Mouse (Mus musculus) erythroblast, embryonic 14.5 days (primary cell): ENCODE data around the gene Ugcg. TPM values are rescaled to one million over a fixed set of nuclear protein-coding genes. Genes with fewer than 3 reads are reported as not detected.

Experiments used
- H3K27me3 ChIP-seq: 2 replicates; pipeline ENCODE4 v1.6.1; 2012; ENCODE audit warnings: inconsistent platforms; ENCODE audit not compliant: control insufficient read depth
- H3K36me3 ChIP-seq: 2 replicates; pipeline ENCODE4 v1.6.1; 2012; ENCODE audit warnings: mild to moderate bottlenecking, inconsistent platforms; ENCODE audit not compliant: control insufficient read depth
- H3K4me1 ChIP-seq: 2 replicates; pipeline ENCODE4 v1.6.1; 2012; ENCODE audit warnings: inconsistent platforms; ENCODE audit not compliant: control insufficient read depth
- H3K4me3 ChIP-seq: replicated peaks from 2 replicates; pipeline ENCODE3; 2012; ENCODE audit warnings: moderate library complexity, mild to moderate bottlenecking, inconsistent platforms
- H3K9me3 ChIP-seq: 2 replicates; pipeline ENCODE4 v1.6.1; 2012; ENCODE audit warnings: low read length, inconsistent platforms, mixed read lengths; ENCODE audit not compliant: control insufficient read depth
- GATA1 ChIP-seq: IDR thresholded peaks from 2 replicates; pipeline ENCODE4 v1.6.1; 2012; ENCODE audit warnings: low read length, inconsistent platforms, mixed read lengths
- TAL1 ChIP-seq: IDR thresholded peaks from 3 replicates; pipeline ENCODE4 v1.6.1; 2012; ENCODE audit warnings: low read length, inconsistent platforms, mixed read lengths
- polyA plus RNA-seq: library from polyadenylated mRNA; stranded (reverse); fragments of >175 nt; gene quantifications from 2 replicates; pipeline ENCODE4 v1.2.3, GENCODE M21; 2012

The Ugcg gene
- polyA plus RNA-seq, result 0.32 and 0.57 TPM in 2 replicates

GRCm38 (mm10) chr4:59188802-59189545 is at the start of gene Ugcg:
TSS of gene Ugcg (plus strand) at chr4:59189257.
- Histone ChIP-seq H3K4me1 (peaks cover 70% of the 10 kb centered on the region), H3K9me3 (no peaks in the 10 kb centered on the region)
- TF ChIP-seq GATA1 (no peak), TAL1 (no peak)

GRCm38 (mm10) chr4:59149043-59149442 is 40.0 kb upstream of the Ugcg start:
- TF ChIP-seq TAL1, result no peak
- TF ChIP-seq GATA1, result no peak
- Histone ChIP-seq H3K36me3 (no peaks in the 10 kb centered on the region), H3K27me3 (no peaks in the 10 kb centered on the region), H3K4me1 (peaks cover 6% of the 10 kb centered on the region), H3K9me3 (no peaks in the 10 kb centered on the region), H3K4me3 (no peak overlapping the region)

More at GRCm38 (mm10) chr4:59188802-59189545, at the start of gene Ugcg:
- H3K36me3 ChIP-seq, result peaks cover 2% of the 10 kb centered on the region
- peak within 1 kb of the TSS; percentile 100 for H3K4me3 ChIP-seq
- H3K27me3 ChIP-seq, result no peaks in the 10 kb centered on the region

GRCm38 (mm10) chr4:59150907-59151306 is 38.1 kb upstream of the Ugcg start:
- Histone ChIP-seq H3K36me3 (no peaks in the 10 kb centered on the region), H3K4me1 (peaks cover 12% of the 10 kb centered on the region), H3K27me3 (no peaks in the 10 kb centered on the region), H3K9me3 (no peaks in the 10 kb centered on the region), H3K4me3 (no peak overlapping the region)
- no peak for TF ChIP-seq TAL1
- no peak for TF ChIP-seq GATA1

- Histone ChIP-seq H3K4me3 (no peak overlapping the region), H3K9me3 (no peaks in the 10 kb centered on the region), H3K27me3 (no peaks in the 10 kb centered on the region), H3K4me1 (peaks cover 18% of the 10 kb centered on the region), H3K36me3 (no peaks in the 10 kb centered on the region)
- no peak for TF ChIP-seq GATA1
- TF ChIP-seq TAL1, result no peak
These were observed 37.1 kb upstream of the Ugcg start for GRCm38 (mm10) chr4:59151953-59152352.

- Histone ChIP-seq H3K4me3 (no peak overlapping the region), H3K9me3 (no peaks in the 10 kb centered on the region), H3K36me3 (no peaks in the 10 kb centered on the region), H3K27me3 (no peaks in the 10 kb centered on the region), H3K4me1 (peaks cover 34% of the 10 kb centered on the region)
- TF ChIP-seq GATA1, result no peak
- no peak for TF ChIP-seq TAL1
These were observed 32.0 kb upstream of the Ugcg start for GRCm38 (mm10) chr4:59156897-59157592.

GRCm38 (mm10) chr4:59157654-59158053 is 31.4 kb upstream of the Ugcg start:
- H3K4me3 ChIP-seq, result no peak overlapping the region
- H3K4me1 ChIP-seq, result peaks cover 38% of the 10 kb centered on the region
- no peaks in the 10 kb centered on the region for H3K9me3 ChIP-seq
- TF ChIP-seq TAL1 (no peak), GATA1 (no peak)
- H3K27me3 ChIP-seq, result no peaks in the 10 kb centered on the region
- H3K36me3 ChIP-seq, result no peaks in the 10 kb centered on the region

- Histone ChIP-seq H3K9me3 (no peaks in the 10 kb centered on the region), H3K27me3 (no peaks in the 10 kb centered on the region), H3K4me1 (peaks cover 30% of the 10 kb centered on the region), H3K4me3 (no peak overlapping the region), H3K36me3 (no peaks in the 10 kb centered on the region)
- no peak for TF ChIP-seq GATA1
- no peak for TF ChIP-seq TAL1
These were observed 28.8 kb upstream of the Ugcg start for GRCm38 (mm10) chr4:59160289-59160688.

- peaks cover 26% of the 10 kb centered on the region for H3K4me1 ChIP-seq
- no peak for TF ChIP-seq GATA1
- TF ChIP-seq TAL1, result no peak
- no peaks in the 10 kb centered on the region for H3K36me3 ChIP-seq
- H3K4me3 ChIP-seq, result no peak overlapping the region
- H3K9me3 ChIP-seq, result no peaks in the 10 kb centered on the region
- H3K27me3 ChIP-seq, result no peaks in the 10 kb centered on the region
These were observed 27.9 kb upstream of the Ugcg start for GRCm38 (mm10) chr4:59160959-59161670.

GRCm38 (mm10) chr4:59164034-59164433 is 25.0 kb upstream of the Ugcg start:
- peaks cover 14% of the 10 kb centered on the region for H3K4me1 ChIP-seq
- no peaks in the 10 kb centered on the region for H3K36me3 ChIP-seq
- no peak for TF ChIP-seq TAL1
- TF ChIP-seq GATA1, result no peak
- H3K9me3 ChIP-seq, result no peaks in the 10 kb centered on the region
- no peak overlapping the region for H3K4me3 ChIP-seq
- H3K27me3 ChIP-seq, result no peaks in the 10 kb centered on the region
